Mouse (Mus musculus) midbrain, postnatal 0 days (tissue): Measurements from ENCODE around the gene Man1c1. TPM values are rescaled to one million over a fixed set of nuclear protein-coding genes. Genes with fewer than 3 reads are reported as not detected.

ENCODE experiments used
- ATAC-seq: fragments of 200-750 bp; cut with Nextera tagmentation; 2 replicates; pipeline ENCODE4 v1.8.0; 2017; ENCODE audit warnings: moderate number of reproducible peaks, mild to moderate bottlenecking, moderate TSS enrichment, moderate library complexity; ENCODE audit not compliant: low FRiP score
- DNase-seq: peaks from one replicate; pipeline ENCODE4 v3.0.0-alpha.2; 2015; ENCODE audit warnings: low spot score
- H3K27ac ChIP-seq: fragments of 300-500 bp; sonication (generic); 2 replicates; pipeline ENCODE4 v1.5.1; 2014; ENCODE audit warnings: low read depth, mild to moderate bottlenecking, low read length, mixed read lengths
- H3K27me3 ChIP-seq: fragments of 300-500 bp; sonication (generic); 2 replicates; pipeline ENCODE4 v1.6.1; 2014; ENCODE audit warnings: low read length, control low read depth, mixed read lengths; ENCODE audit not compliant: insufficient read depth
- H3K36me3 ChIP-seq: fragments of 300-500 bp; sonication (generic); 2 replicates; pipeline ENCODE4 v1.6.1; 2014; ENCODE audit warnings: low read length, control low read depth, mixed read lengths; ENCODE audit not compliant: insufficient read depth
- H3K4me1 ChIP-seq: fragments of 300-500 bp; sonication (generic); 2 replicates; pipeline ENCODE4 v1.6.1; 2014; ENCODE audit warnings: mild to moderate bottlenecking, control low read depth, antibody characterized with exemption, low read length, mixed read lengths; ENCODE audit not compliant: insufficient read depth
- H3K4me2 ChIP-seq: fragments of 300-500 bp; sonication (generic); 2 replicates; pipeline ENCODE4 v1.6.1; 2014; ENCODE audit warnings: low read depth, mild to moderate bottlenecking, low read length, mixed read lengths; ENCODE audit not compliant: poor library complexity, severe bottlenecking
- H3K4me3 ChIP-seq: fragments of 300-500 bp; sonication (generic); 2 replicates; pipeline ENCODE4 v1.5.1; 2014; ENCODE audit warnings: low read depth, mild to moderate bottlenecking, low read length, moderate library complexity
- H3K9ac ChIP-seq: fragments of 300-500 bp; sonication (generic); replicated peaks from 2 replicates; pipeline ENCODE4 v1.6.1; 2014; ENCODE audit warnings: mild to moderate bottlenecking, low read length, moderate library complexity, mixed read lengths; ENCODE audit not compliant: poor library complexity, severe bottlenecking
- H3K9me3 ChIP-seq: fragments of 300-500 bp; sonication (generic); 2 replicates; pipeline ENCODE4 v1.6.1; 2016; ENCODE audit warnings: low read length, control low read depth
- CTCF ChIP-seq: IDR thresholded peaks from 2 replicates; pipeline ENCODE4 v1.5.1; 2016; ENCODE audit warnings: antibody characterized with exemption, mild to moderate bottlenecking
- WGBS: fragments of 180-500 bp; shearing (Covaris S2); extraction: QIAGEN DNeasy Blood & Tissue Kit; methylation state at CpG from one replicate; pipeline ENCODE4 v1.1.7; 2014; 5-methylcytosine and 5-hydroxymethylcytosine counted together
- polyA plus RNA-seq: library from polyadenylated mRNA; unstranded; fragments of >200 nt; fragmentation: Nextera tagmentation; extraction: Ambion mirVana; gene quantifications from 2 replicates; pipeline ENCODE4 v1.2.1, GENCODE M21; 2015
- total RNA-seq: library from RNA; depleted of rRNA; stranded (reverse); fragments of >200 nt; gene quantifications from 2 replicates; pipeline ENCODE4 v1.2.3, GENCODE M21; 2014

Man1c1 gene
- total and polyA plus RNA-seq, 2 experiments from 2014 or later, result 3.4 to 28.7 TPM

- 14% methylated on average over 27 of the region's 27 CpGs for whole genome bisulfite sequencing
- peak overlapping the region; percentile 37 for H3K4me2 ChIP-seq
- no peak for ATAC-seq
- no peaks in the 10 kb centered on the region for H3K9me3 ChIP-seq
- H3K27me3 ChIP-seq, result no peaks in the 10 kb centered on the region
- peak; percentile 60 for DNase-seq
- no peaks in the 10 kb centered on the region for H3K36me3 ChIP-seq
- peak overlapping the region; percentile 65 for H3K27ac ChIP-seq
- peak; percentile 60 for TF ChIP-seq CTCF
- H3K4me1 ChIP-seq, result peaks cover 11% of the 10 kb centered on the region
- H3K9ac ChIP-seq, result peak overlapping the region; percentile 44; the same call in 1 of the 2 replicates
- 0 out of 2 replicates have a peak overlapping the region, but pooled peaks have one; percentile 1 for H3K4me3 ChIP-seq
These were observed 44.5 kb downstream of the Man1c1 start for GRCm38 (mm10) chr4:134659354-134660301.

GRCm38 (mm10) chr4:134657473-134657872 is 46.6 kb downstream of the Man1c1 start:
- Histone ChIP-seq H3K4me1 (peaks cover 11% of the 10 kb centered on the region), H3K9ac (no peak overlapping the region), H3K9me3 (no peaks in the 10 kb centered on the region), H3K4me3 (no peak overlapping the region), H3K36me3 (no peaks in the 10 kb centered on the region), H3K27me3 (no peaks in the 10 kb centered on the region), H3K4me2 (no peak overlapping the region), H3K27ac (peak overlapping the region; percentile 2; the same call in 1 of the 2 replicates)
- WGBS, result 41% methylated on average over 5 of the region's 5 CpGs
- no peak for TF ChIP-seq CTCF
- DNase-seq (no peak), ATAC-seq (no peak)

- Histone ChIP-seq H3K36me3 (no peaks in the 10 kb centered on the region), H3K27ac (no peak overlapping the region), H3K27me3 (no peaks in the 10 kb centered on the region), H3K4me3 (no peak overlapping the region), H3K4me2 (no peak overlapping the region), H3K9me3 (no peaks in the 10 kb centered on the region), H3K4me1 (peaks cover 3% of the 10 kb centered on the region; the same call in 1 of the 2 replicates), H3K9ac (no peak overlapping the region)
- TF ChIP-seq CTCF, result no peak
- ATAC-seq (no peak), DNase-seq (no peak)
- 83% methylated on average over 6 of the region's 6 CpGs for WGBS
These were observed 49.7 kb downstream of the Man1c1 start for GRCm38 (mm10) chr4:134654391-134654790.

- Histone ChIP-seq H3K4me1 (no peaks in the 10 kb centered on the region; the same call in 1 of the 2 replicates), H3K27me3 (no peaks in the 10 kb centered on the region), H3K9ac (no peak overlapping the region), H3K9me3 (no peaks in the 10 kb centered on the region), H3K36me3 (no peaks in the 10 kb centered on the region), H3K4me3 (no peak overlapping the region), H3K4me2 (no peak overlapping the region), H3K27ac (no peak overlapping the region)
- WGBS, result 55% methylated on average over 4 of the region's 4 CpGs
- DNase-seq (no peak), ATAC-seq (no peak)
- TF ChIP-seq CTCF, result no peak
These were observed 51.4 kb downstream of the Man1c1 start for GRCm38 (mm10) chr4:134652720-134653119.

GRCm38 (mm10) chr4:134652151-134652550 is 51.9 kb downstream of the Man1c1 start:
- H3K4me3 ChIP-seq, result no peak overlapping the region
- no peaks in the 10 kb centered on the region for H3K9me3 ChIP-seq
- no peaks in the 10 kb centered on the region for H3K36me3 ChIP-seq
- no peak overlapping the region for H3K9ac ChIP-seq
- no peaks in the 10 kb centered on the region for H3K27me3 ChIP-seq
- no peak for TF ChIP-seq CTCF
- H3K4me1 ChIP-seq, result no peaks in the 10 kb centered on the region
- no peak overlapping the region for H3K27ac ChIP-seq
- 72% methylated on average over 2 of the region's 2 CpGs for WGBS
- DNase-seq (no peak), ATAC-seq (no peak)
- H3K4me2 ChIP-seq, result no peak overlapping the region

- no peaks in the 10 kb centered on the region for H3K9me3 ChIP-seq
- no peak overlapping the region for H3K4me2 ChIP-seq
- no peak overlapping the region for H3K27ac ChIP-seq
- WGBS, result 69% methylated on average over 7 of the region's 7 CpGs
- no peak for TF ChIP-seq CTCF
- H3K4me1 ChIP-seq, result no peaks in the 10 kb centered on the region
- H3K27me3 ChIP-seq, result no peaks in the 10 kb centered on the region
- H3K9ac ChIP-seq, result no peak overlapping the region
- DNase-seq (no peak), ATAC-seq (no peak)
- H3K36me3 ChIP-seq, result no peaks in the 10 kb centered on the region
- H3K4me3 ChIP-seq, result no peak overlapping the region
These were observed 52.7 kb downstream of the Man1c1 start for GRCm38 (mm10) chr4:134651358-134651757.
